Mouse (Mus musculus) brain, embryonic 14.5 days (tissue): ENCODE measurements around the gene Ubxn6.

ENCODE experiments used
- CTCF ChIP-seq: fragments of 200-500 bp; IDR thresholded peaks from 2 replicates; pipeline ENCODE4 v1.5.1; 2012; ENCODE audit warnings: inconsistent platforms, mild to moderate bottlenecking, moderate library complexity, borderline replicate concordance; ENCODE audit not compliant: insufficient read depth, insufficient read length; ENCODE audit errors: extremely low read depth
- POLR2A ChIP-seq: fragments of 200-500 bp; IDR thresholded peaks from 2 replicates; pipeline ENCODE4 v1.6.1; 2012; ENCODE audit warnings: mild to moderate bottlenecking, inconsistent platforms, borderline replicate concordance; ENCODE audit not compliant: poor library complexity, insufficient read depth, insufficient read length, severe bottlenecking; ENCODE audit errors: extremely low read depth

GRCm38 (mm10) chr17:56109219-56110051, 34.6 kb upstream of the Ubxn6 start, which contains the start of gene Plin4:
- TF ChIP-seq POLR2A (no peak), CTCF (no peak)
